In genomic region chr11:83465976-83466375, GRCm38 (mm10) we compare ENCODE assay signal across 10 mouse cellular contexts. TPM values are rescaled to one million over a fixed set of nuclear protein-coding genes. Genes with fewer than 3 reads are reported as not detected.
A peak's percentile ranks its signal among the peaks of the same experiment; 100 is the strongest.
DNase-seq lines count a peak whose midpoint lies in the region; ATAC-seq lines count a peak whose summit lies in the region.
"Had no signal": no experiment of that assay in that cellular context is flagged by ENCODE, and none has a peak within 500 bp of the region (broad histone marks: within the 10 kb centered on the region; RNA-seq: fewer than 3 reads in every experiment).

No protein-coding gene starts in this region.

- DNase-seq in gastrocnemius, postnatal 14 days = peak; percentile 37
- no peak for DNase-seq in gastrocnemius, postnatal 36 days
- peak; percentile 8 to 56 for DNase-seq in spleen, postnatal 4 days (ENCODE audit: low spot score in 2 of 2)
- DNase-seq in spleen, postnatal 14 days (ENCODE audit: low spot score in 2 of 2) = no peak
- peak; percentile 60 to 67 for DNase-seq in kidney, adult 8-10 months

- H3K4me2 ChIP-seq in stomach, embryonic 16.5 days (ENCODE audit: low read depth, low read length) = no peak overlapping the region
- H3K4me2 ChIP-seq: embryonic facial prominence, embryonic 12.5 days had no signal

- H3K4me1 ChIP-seq in stomach, embryonic 16.5 days (ENCODE audit: control insufficient read depth, insufficient read depth, low read length) = no peaks in the 10 kb centered on the region
- H3K4me1 ChIP-seq: embryonic facial prominence, embryonic 12.5 days had no signal

- no peaks in the 10 kb centered on the region for H3K9me3 ChIP-seq in stomach, embryonic 16.5 days (replicated peaks; ENCODE audit: control insufficient read depth, low read length)
- H3K9me3 ChIP-seq: embryonic facial prominence, embryonic 12.5 days had no signal

- WGBS in stomach, embryonic 16.5 days = 23% methylated on average over 2 of the region's 2 CpGs

- intact Hi-C loops in gastrocnemius, postnatal 14 days (cut with DNase I; ENCODE audit: low total_unique reads) = no loop called here
- intact Hi-C loops in gastrocnemius, postnatal 36 days (cut with DNase I) = no loop called here

- H3K27ac ChIP-seq in stomach, embryonic 16.5 days (ENCODE audit: low read length) = peak overlapping the region; percentile 21; the same call in 1 of the 2 replicates
- H3K27ac ChIP-seq: embryonic facial prominence, embryonic 12.5 days had no signal

- no peak overlapping the region for H3K4me3 ChIP-seq in stomach, embryonic 16.5 days (replicated peaks; ENCODE audit: low read length)
- H3K4me3 ChIP-seq: embryonic facial prominence, embryonic 12.5 days had no signal

- no peaks in the 10 kb centered on the region for H3K36me3 ChIP-seq in stomach, embryonic 16.5 days (ENCODE audit: control insufficient read depth, insufficient read depth, low read length)
- H3K36me3 ChIP-seq: embryonic facial prominence, embryonic 12.5 days had no signal

- no peak overlapping the region for H3K9ac ChIP-seq in stomach, embryonic 16.5 days (ENCODE audit: low read length)
- H3K9ac ChIP-seq: embryonic facial prominence, embryonic 12.5 days had no signal

- peaks cover 4% of the 10 kb centered on the region; the same call in 1 of the 2 replicates for H3K27me3 ChIP-seq in stomach, embryonic 16.5 days (ENCODE audit: control insufficient read depth, insufficient read depth, low read length)

- no peak for ATAC-seq in stomach, embryonic 16.5 days (ENCODE audit: insufficient read depth, low FRiP score)
- ATAC-seq in erythroid progenitor cell, adult 5-6 weeks (replicated peaks; ENCODE audit: low FRiP score, poor library complexity, severe bottlenecking) = no peak
- ATAC-seq in megakaryocyte-erythroid progenitor cell, adult 5-6 weeks (replicated peaks; ENCODE audit: low FRiP score, low TSS enrichment, poor library complexity, severe bottlenecking) = no peak

RNA-seq across cellular contexts. Expression of gene Mmp28, which starts 3.1 kb away (rescaled TPM):
- 1 to 10 TPM; 3.7 to 4.0 TPM for total RNA-seq in gastrocnemius, postnatal 14 days (2021)
- 1 to 10 TPM; 1.6 to 2.0 TPM for total RNA-seq in gastrocnemius, postnatal 36 days (2021)
- polyA plus RNA-seq in stomach, embryonic 16.5 days (2015; fragmentation: Nextera tagmentation; extraction: Ambion mirVana) = 3.3 and 4.3 TPM in 2 replicates
- not detected in 2 replicates for total RNA-seq in erythroid progenitor cell, adult 5-6 weeks (2015; ENCODE audit: low replicate concordance)
- total RNA-seq in erythroid progenitor cell, adult 5-6 weeks (2017; ENCODE audit: low replicate concordance) = 1.7 TPM in 1 of 2 replicates, not detected in the other
- total RNA-seq in megakaryocyte-erythroid progenitor cell, adult 5-6 weeks (2014; fragmentation: Nextera tagmentation) = 0.37 TPM in 1 of 2 replicates, not detected in the other
- 0.19 and 0.42 TPM in 2 replicates for total RNA-seq in megakaryocyte-erythroid progenitor cell, adult 5-6 weeks (2017)

RNA-seq across cellular contexts. Expression of gene Taf15, which starts 6.9 kb away (rescaled TPM):
- 10 to 100 TPM; 22.5 to 24.5 TPM for total RNA-seq in gastrocnemius, postnatal 14 days (2021)
- 10 to 100 TPM; 19.5 to 21.7 TPM for total RNA-seq in gastrocnemius, postnatal 36 days (2021)
- 9.7 TPM in 2 replicates for polyA plus RNA-seq in stomach, embryonic 16.5 days (2015; fragmentation: Nextera tagmentation; extraction: Ambion mirVana)
- total RNA-seq in erythroid progenitor cell, adult 5-6 weeks (2015; ENCODE audit: low replicate concordance) = 47.2 and 59.5 TPM in 2 replicates
- 50.6 and 95.9 TPM in 2 replicates for total RNA-seq in erythroid progenitor cell, adult 5-6 weeks (2017; ENCODE audit: low replicate concordance)
- total RNA-seq in megakaryocyte-erythroid progenitor cell, adult 5-6 weeks (2014; fragmentation: Nextera tagmentation) = 60.9 and 72.5 TPM in 2 replicates
- 24.0 and 32.8 TPM in 2 replicates for total RNA-seq in megakaryocyte-erythroid progenitor cell, adult 5-6 weeks (2017)

RNA-seq across cellular contexts. Expression of gene 1700020L24Rik, which starts 28.5 kb away (rescaled TPM):
- total RNA-seq in gastrocnemius, postnatal 14 days (2021) = not detected
- total RNA-seq in gastrocnemius, postnatal 36 days (2021) = not detected
- 0.21 TPM in 1 of 2 replicates, not detected in the other for polyA plus RNA-seq in stomach, embryonic 16.5 days (2015; fragmentation: Nextera tagmentation; extraction: Ambion mirVana)
- total RNA-seq in erythroid progenitor cell, adult 5-6 weeks (2015; ENCODE audit: low replicate concordance) = 12.3 TPM in 1 of 2 replicates, not detected in the other
- 4.0 and 4.7 TPM in 2 replicates for total RNA-seq in erythroid progenitor cell, adult 5-6 weeks (2017; ENCODE audit: low replicate concordance)
- total RNA-seq in megakaryocyte-erythroid progenitor cell, adult 5-6 weeks (2014; fragmentation: Nextera tagmentation) = 2.6 TPM in 1 of 2 replicates, not detected in the other
- not detected in 2 replicates for total RNA-seq in megakaryocyte-erythroid progenitor cell, adult 5-6 weeks (2017)
- total RNA-seq: left cerebral cortex, postnatal 14 days had no signal

RNA-seq across cellular contexts. Expression of gene Gas2l2, which starts 36.7 kb away (rescaled TPM):
- not detected for total RNA-seq in gastrocnemius, postnatal 14 days (2021)
- total RNA-seq in gastrocnemius, postnatal 36 days (2021) = not detected
- 0.14 TPM in 2 replicates for polyA plus RNA-seq in stomach, embryonic 16.5 days (2015; fragmentation: Nextera tagmentation; extraction: Ambion mirVana)
- total RNA-seq in erythroid progenitor cell, adult 5-6 weeks (2015; ENCODE audit: low replicate concordance) = not detected in 2 replicates
- not detected in 2 replicates for total RNA-seq in erythroid progenitor cell, adult 5-6 weeks (2017; ENCODE audit: low replicate concordance)
- not detected in 2 replicates for total RNA-seq in megakaryocyte-erythroid progenitor cell, adult 5-6 weeks (2014; fragmentation: Nextera tagmentation)
- not detected in 2 replicates for total RNA-seq in megakaryocyte-erythroid progenitor cell, adult 5-6 weeks (2017)

RNA-seq across cellular contexts. Expression of gene Heatr9, which starts 56.0 kb away (rescaled TPM):
- not detected for total RNA-seq in gastrocnemius, postnatal 14 days (2021)
- not detected for total RNA-seq in gastrocnemius, postnatal 36 days (2021)
- not detected in 2 replicates for polyA plus RNA-seq in stomach, embryonic 16.5 days (2015; fragmentation: Nextera tagmentation; extraction: Ambion mirVana)
- not detected in 2 replicates for total RNA-seq in erythroid progenitor cell, adult 5-6 weeks (2015; ENCODE audit: low replicate concordance)
- 0.26 TPM in 1 of 2 replicates, not detected in the other for total RNA-seq in erythroid progenitor cell, adult 5-6 weeks (2017; ENCODE audit: low replicate concordance)
- total RNA-seq in megakaryocyte-erythroid progenitor cell, adult 5-6 weeks (2014; fragmentation: Nextera tagmentation) = not detected in 2 replicates
- not detected in 2 replicates for total RNA-seq in megakaryocyte-erythroid progenitor cell, adult 5-6 weeks (2017)
- total RNA-seq: left cerebral cortex, postnatal 14 days had no signal
- polyA plus RNA-seq: embryonic facial prominence, embryonic 12.5 days had no signal

Comparison
In these comparisons a context has a peak if more than half of its experiments do, and no peak if none do; other contexts are left out.
1. DNase-seq: peak in gastrocnemius, postnatal 14 days (single experiment), spleen, postnatal 4 days (2 of 2) and kidney, adult 8-10 months (2 of 2); none in gastrocnemius, postnatal 36 days (0 of 2) and spleen, postnatal 14 days (0 of 2).